Mouse (Mus musculus): ENCODE data around the gene Fgfr2. TPM values are rescaled to one million over a fixed set of nuclear protein-coding genes. Genes with fewer than 3 reads are reported as not detected.

Gene Fgfr2
- polyA plus RNA-seq, 1 experiment from 2014 or later, result 39.4 TPM

DNA sequence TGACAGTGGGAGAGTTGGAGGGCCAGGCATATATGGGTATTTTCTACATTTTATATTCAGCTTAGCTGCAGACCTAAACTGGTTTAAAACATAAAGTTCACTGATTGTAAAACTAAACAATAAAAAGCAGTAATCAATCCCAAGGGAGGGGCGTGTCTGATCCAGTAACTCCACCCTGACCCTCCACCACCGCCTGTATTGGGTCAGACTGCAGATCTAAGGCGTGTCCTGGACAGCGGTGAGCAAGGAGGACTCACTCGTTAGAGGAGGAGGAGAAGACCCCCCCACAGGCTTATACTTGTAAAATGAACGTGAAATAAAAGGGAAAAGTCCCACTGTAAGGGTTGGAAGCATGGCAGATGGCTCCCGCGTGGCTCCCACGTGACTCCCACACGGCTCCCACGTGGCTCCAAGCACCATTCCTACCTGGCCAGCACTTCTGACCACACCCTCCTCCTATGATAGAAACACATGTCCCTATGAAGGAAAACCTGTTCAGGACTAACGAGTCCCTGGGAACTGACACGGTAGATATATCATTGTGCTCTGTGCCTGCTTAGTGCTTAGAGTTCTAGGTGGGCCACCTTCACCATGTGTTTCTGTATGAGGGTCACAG, 2131.9 kb downstream of the Fgfr2 start:
- Histone ChIP-seq H3K9me3 (no peaks in the 10 kb centered on the region), H3K27me3 (no peaks in the 10 kb centered on the region), H3K36me3 (no peaks in the 10 kb centered on the region), H3K4me1 (replicated peaks) (no peaks in the 10 kb centered on the region), H3K4me2 (replicated peaks) (no peak overlapping the region), H3K9ac (replicated peaks) (no peak overlapping the region), H3K27ac (no peak overlapping the region), H3K4me3 (replicated peaks) (no peak overlapping the region)
- WGBS, result 84% methylated on average over 13 of the region's 13 CpGs
- ATAC-seq, result no peak

DNA sequence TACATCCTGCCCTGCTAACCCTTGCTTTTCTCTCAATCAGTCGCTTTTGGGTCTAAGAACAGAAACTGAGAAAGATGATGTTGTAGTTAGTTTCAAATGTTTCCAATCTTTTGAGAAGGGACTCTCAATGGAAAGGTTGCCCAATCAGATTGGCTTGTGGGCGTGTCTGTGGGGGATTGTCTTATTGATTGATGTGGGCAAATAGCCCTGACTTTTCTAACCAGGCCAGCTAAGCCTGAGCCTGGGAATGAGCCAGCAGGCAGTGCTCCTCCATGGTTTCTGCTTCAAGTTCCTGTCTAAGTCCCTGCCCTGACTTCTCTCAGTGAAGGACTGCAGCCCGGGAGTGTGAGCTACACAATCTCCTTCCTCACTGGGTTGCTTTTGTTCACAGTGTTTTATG, 2133.8 kb downstream of the Fgfr2 start:
- Histone ChIP-seq H3K9me3 (no peaks in the 10 kb centered on the region), H3K27ac (no peak overlapping the region), H3K4me3 (replicated peaks) (no peak overlapping the region), H3K27me3 (no peaks in the 10 kb centered on the region), H3K36me3 (no peaks in the 10 kb centered on the region), H3K9ac (replicated peaks) (no peak overlapping the region), H3K4me2 (replicated peaks) (no peak overlapping the region), H3K4me1 (replicated peaks) (no peaks in the 10 kb centered on the region)
- WGBS, result 46% methylated on average over 3 of the region's 3 CpGs
- no peak for ATAC-seq

DNA sequence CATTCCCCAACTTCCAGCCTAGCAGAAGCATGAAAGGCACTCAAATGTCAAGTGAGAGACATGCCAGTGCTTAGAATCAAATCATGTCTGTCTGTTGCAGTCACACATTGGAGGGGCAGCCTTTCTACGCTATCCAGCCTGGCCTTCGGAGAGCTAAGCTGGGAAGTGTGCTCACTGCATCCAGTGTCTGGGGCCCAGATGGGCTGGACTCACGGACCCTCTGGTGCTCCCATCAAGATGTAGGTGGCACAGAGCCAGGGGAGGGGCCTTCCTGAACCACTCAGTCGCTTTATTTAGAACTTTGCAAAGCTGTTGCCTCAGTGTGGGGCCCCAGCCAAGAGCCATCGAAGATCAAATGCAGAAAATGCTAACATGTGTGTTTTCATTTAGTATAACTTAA, 2135.0 kb downstream of the Fgfr2 start:
- Histone ChIP-seq H3K4me1 (replicated peaks) (no peaks in the 10 kb centered on the region), H3K4me3 (replicated peaks) (no peak overlapping the region), H3K9me3 (no peaks in the 10 kb centered on the region), H3K9ac (replicated peaks) (no peak overlapping the region), H3K27me3 (no peaks in the 10 kb centered on the region), H3K36me3 (no peaks in the 10 kb centered on the region), H3K27ac (no peak overlapping the region), H3K4me2 (replicated peaks) (no peak overlapping the region)
- ATAC-seq, result no peak
- WGBS, result 83% methylated on average over 5 of the region's 5 CpGs

DNA sequence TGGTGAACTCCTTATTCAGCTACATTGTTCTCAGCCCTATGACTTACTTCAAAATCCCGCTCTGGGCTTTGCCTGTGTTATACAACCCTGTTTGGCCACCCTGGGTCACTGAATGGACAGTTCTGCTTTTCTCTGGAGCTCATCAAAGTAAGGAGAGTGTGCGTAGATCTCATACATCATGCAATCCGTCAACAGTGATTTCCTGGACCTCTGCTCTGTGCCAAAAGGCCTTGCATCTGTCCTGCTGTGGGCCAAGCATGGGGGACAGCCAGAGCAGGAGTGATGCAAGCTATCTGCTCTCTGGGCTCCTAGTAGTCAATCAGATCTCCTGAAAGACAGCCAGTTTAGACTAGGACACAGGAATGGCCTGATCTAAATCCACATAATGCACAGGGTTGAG, 2137.4 kb downstream of the Fgfr2 start:
- Histone ChIP-seq H3K27ac (no peak overlapping the region), H3K27me3 (no peaks in the 10 kb centered on the region), H3K4me2 (replicated peaks) (no peak overlapping the region), H3K4me3 (replicated peaks) (no peak overlapping the region), H3K4me1 (replicated peaks) (no peaks in the 10 kb centered on the region; the same call in 1 of the 2 replicates), H3K36me3 (no peaks in the 10 kb centered on the region), H3K9me3 (no peaks in the 10 kb centered on the region), H3K9ac (replicated peaks) (no peak overlapping the region)
- WGBS, result 84% methylated on average over 3 of the region's 3 CpGs
- ATAC-seq, result no peak

DNA sequence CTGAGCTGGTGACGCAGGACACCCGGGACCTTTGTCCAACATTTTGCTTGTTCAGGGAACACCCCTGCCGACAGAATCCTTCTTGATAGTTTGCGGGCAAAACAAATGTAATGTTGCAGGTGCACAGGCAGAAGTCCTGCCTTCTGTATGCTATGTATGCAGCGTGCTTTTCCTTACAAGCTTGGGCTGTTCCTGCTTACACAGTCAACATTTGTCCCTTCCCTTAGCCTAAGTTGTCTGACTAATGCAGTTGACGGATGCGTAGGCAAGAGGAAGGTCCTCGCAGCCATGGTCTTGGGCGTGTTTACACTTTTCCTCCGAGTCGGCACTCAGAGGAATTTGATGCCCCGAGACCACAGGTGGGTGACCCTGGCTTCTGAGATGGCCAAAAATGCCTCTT, 2138.0 kb downstream of the Fgfr2 start:
- no peaks in the 10 kb centered on the region; the same call in 1 of the 2 replicates for H3K4me1 ChIP-seq (replicated peaks)
- no peak overlapping the region for H3K4me3 ChIP-seq (replicated peaks)
- ATAC-seq, result no peak
- 91% methylated on average over 12 of the region's 12 CpGs for whole genome bisulfite sequencing
- H3K4me2 ChIP-seq (replicated peaks), result no peak overlapping the region
- H3K9me3 ChIP-seq, result no peaks in the 10 kb centered on the region
- no peaks in the 10 kb centered on the region for H3K36me3 ChIP-seq
- H3K9ac ChIP-seq (replicated peaks), result no peak overlapping the region
- H3K27me3 ChIP-seq, result no peaks in the 10 kb centered on the region
- H3K27ac ChIP-seq, result no peak overlapping the region

DNA sequence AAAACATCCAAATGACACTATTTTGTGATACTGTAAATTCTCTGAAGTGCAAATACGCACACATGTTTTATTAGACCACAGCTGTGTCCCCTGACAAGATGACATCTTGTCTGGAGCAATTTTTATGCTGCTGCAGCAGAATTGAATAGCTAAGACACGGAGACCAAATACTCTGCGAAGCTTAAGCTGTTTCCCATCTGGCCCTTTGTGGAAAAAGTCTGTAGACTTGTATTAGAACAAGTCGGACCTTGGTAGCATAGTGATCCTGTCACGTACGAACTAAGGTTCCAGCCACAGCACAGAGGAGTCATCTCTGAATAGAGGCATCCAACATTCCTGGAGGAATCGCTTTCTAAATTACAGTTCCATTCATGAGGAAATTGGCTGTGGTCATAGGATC, 2138.9 kb downstream of the Fgfr2 start:
- Histone ChIP-seq H3K27me3 (no peaks in the 10 kb centered on the region), H3K4me1 (replicated peaks) (no peaks in the 10 kb centered on the region; the same call in 1 of the 2 replicates), H3K9me3 (no peaks in the 10 kb centered on the region), H3K36me3 (no peaks in the 10 kb centered on the region), H3K4me3 (replicated peaks) (no peak overlapping the region), H3K4me2 (replicated peaks) (no peak overlapping the region), H3K9ac (replicated peaks) (no peak overlapping the region), H3K27ac (no peak overlapping the region)
- 92% methylated on average over 7 of the region's 7 CpGs for WGBS
- ATAC-seq, result no peak

DNA sequence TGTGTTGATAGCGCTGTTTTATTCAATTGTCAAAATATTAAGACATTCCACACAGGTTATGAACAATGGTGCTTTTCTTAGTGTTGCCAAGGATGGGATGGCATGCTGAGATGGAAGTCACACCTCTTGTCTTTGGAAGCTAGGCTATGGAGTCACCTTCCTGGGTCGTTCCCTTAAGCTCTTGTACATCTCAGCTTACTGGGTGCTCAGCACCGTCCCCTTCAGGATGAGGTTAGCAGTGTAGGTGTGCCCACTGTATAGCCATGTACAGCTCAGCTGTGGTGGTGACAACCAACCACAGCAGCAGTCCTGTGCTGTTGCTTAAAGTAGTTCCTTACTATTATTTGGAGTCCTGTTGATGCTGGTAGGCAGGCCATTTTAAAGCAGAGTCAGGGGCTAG, 2140.3 kb downstream of the Fgfr2 start:
- 83% methylated on average over 3 of the region's 3 CpGs for WGBS
- ATAC-seq, result no peak
- Histone ChIP-seq H3K9me3 (no peaks in the 10 kb centered on the region), H3K9ac (replicated peaks) (no peak overlapping the region), H3K4me3 (replicated peaks) (no peak overlapping the region), H3K36me3 (no peaks in the 10 kb centered on the region), H3K27me3 (no peaks in the 10 kb centered on the region), H3K4me2 (replicated peaks) (no peak overlapping the region), H3K27ac (no peak overlapping the region), H3K4me1 (replicated peaks) (peaks cover 4% of the 10 kb centered on the region)

DNA sequence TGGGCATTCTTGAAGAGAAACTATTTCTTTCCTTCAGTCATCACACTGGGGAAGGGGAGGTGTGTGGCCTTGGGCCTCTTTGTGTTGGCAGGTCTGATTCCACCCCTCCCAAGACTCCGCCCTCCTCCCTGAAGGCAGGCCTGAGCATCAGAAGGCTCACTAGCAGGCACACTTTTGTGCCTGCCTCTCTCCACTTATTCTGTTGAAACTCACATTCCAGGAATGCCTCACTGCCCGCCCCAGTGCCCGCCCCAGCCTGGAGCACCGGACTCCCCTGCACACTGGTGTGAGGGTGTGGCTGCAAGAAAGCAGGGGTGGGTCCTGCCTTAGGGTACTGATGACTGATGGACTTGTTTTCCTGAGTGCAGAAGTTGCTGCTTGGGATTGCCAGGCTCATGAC, 2140.8 kb downstream of the Fgfr2 start:
- ATAC-seq, result no peak
- H3K9me3 ChIP-seq, result no peaks in the 10 kb centered on the region
- H3K36me3 ChIP-seq, result no peaks in the 10 kb centered on the region
- H3K4me3 ChIP-seq (replicated peaks), result no peak overlapping the region
- peaks cover 9% of the 10 kb centered on the region for H3K4me1 ChIP-seq (replicated peaks)
- no peak overlapping the region for H3K9ac ChIP-seq (replicated peaks)
- H3K27ac ChIP-seq, result no peak overlapping the region
- no peaks in the 10 kb centered on the region for H3K27me3 ChIP-seq
- 49% methylated on average over 4 of the region's 4 CpGs for WGBS
- no peak overlapping the region for H3K4me2 ChIP-seq (replicated peaks)

DNA sequence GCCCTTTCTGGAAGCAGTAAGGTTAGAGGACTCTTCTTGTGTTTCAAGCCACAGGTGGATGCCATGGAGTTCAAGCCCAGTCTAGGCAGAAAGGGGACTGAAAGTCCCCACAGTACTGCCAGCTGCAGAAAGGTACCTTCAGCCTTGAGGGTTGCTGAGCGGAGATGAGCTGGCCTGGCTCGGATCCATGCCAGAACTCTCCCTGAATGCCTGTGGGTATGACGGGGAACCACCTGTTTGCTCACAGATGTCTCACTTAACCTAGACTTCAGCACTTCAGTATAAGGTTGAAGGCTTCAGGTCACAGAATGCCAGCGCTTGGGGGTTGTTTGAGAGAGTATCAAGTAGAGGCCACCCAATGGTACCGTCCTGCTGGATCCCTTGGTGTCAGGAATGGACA, 2143.0 kb downstream of the Fgfr2 start:
- WGBS, result 93% methylated on average over 5 of the region's 5 CpGs

DNA sequence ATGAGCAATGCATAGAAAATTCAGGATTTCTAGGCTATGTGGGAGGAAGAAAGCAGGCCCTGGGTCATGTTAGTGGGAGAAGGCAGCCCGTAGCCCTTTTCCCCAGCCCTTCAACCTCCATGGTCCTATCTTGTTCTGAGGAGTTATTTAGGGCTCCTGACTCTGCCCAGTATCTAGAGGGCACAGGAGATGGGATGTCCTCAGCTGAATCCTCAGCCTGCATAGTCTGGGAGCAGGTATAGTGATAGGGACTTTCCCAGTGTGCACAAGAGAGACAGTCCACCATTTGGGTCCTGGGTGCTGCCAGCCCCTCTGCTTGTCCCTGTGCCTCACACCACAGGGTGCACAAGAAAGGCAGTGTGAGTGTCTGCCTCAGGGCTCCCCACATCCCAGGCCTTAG, 2144.6 kb downstream of the Fgfr2 start:
- no peaks in the 10 kb centered on the region for H3K9me3 ChIP-seq
- H3K4me3 ChIP-seq (replicated peaks), result no peak overlapping the region
- no peak for ATAC-seq
- H3K9ac ChIP-seq (replicated peaks), result no peak overlapping the region
- H3K27me3 ChIP-seq, result no peaks in the 10 kb centered on the region
- no peaks in the 10 kb centered on the region for H3K36me3 ChIP-seq
- peaks cover 16% of the 10 kb centered on the region for H3K4me1 ChIP-seq (replicated peaks)
- no peak overlapping the region for H3K4me2 ChIP-seq (replicated peaks)
- 84% methylated on average over 1 of the region's 1 CpGs for WGBS
- no peak overlapping the region for H3K27ac ChIP-seq

More for the DNA sequence above, 2143.0 kb downstream of the Fgfr2 start:
- no peaks in the 10 kb centered on the region for H3K27me3 ChIP-seq
- H3K4me2 ChIP-seq (replicated peaks), result no peak overlapping the region
- H3K9ac ChIP-seq (replicated peaks), result no peak overlapping the region
- H3K4me1 ChIP-seq (replicated peaks), result peaks cover 16% of the 10 kb centered on the region
- no peak overlapping the region for H3K4me3 ChIP-seq (replicated peaks)
- no peaks in the 10 kb centered on the region for H3K9me3 ChIP-seq
- ATAC-seq, result no peak
- H3K36me3 ChIP-seq, result no peaks in the 10 kb centered on the region
- no peak overlapping the region for H3K27ac ChIP-seq

DNA sequence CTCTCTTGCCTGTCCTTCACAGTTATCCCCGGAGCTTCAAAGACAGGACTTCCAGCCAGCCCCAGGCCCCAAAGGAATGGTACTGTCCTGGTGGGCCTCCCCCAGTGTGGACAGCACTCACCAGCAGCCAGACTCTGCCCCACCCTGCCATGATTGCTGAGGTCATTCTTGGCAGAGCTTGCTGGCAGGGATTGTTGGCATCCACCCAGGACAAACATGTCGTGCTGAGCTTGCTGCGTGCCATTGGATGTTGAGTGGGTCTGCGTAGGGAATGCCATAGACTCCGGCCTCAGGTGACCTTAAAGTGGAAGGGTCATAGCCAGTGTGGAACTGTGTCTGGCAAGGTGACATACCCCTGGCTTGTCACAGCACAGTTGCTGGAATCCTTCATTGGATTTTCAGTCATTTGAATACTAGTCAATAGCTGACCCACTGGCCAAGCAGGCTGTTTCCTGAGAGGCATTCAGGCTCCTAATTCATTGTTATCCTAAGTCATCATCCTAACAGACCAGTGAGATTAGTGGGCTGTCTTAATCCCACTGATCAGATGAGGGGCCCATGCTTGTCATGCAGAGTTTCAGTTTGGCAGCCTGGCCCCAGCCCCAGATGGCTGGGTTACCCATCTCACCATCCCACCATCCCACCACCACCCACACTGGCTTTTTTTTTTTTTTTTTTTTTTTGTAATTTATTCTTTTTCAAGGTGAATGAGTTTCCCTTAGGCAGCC, 2145.2 kb downstream of the Fgfr2 start:
- H3K27me3 ChIP-seq, result no peaks in the 10 kb centered on the region
- 56% methylated on average over 5 of the region's 5 CpGs for WGBS
- no peaks in the 10 kb centered on the region for H3K9me3 ChIP-seq
- H3K4me2 ChIP-seq (replicated peaks), result no peak overlapping the region
- ATAC-seq, result peak; percentile 81
- no peak overlapping the region for H3K9ac ChIP-seq (replicated peaks)
- H3K4me3 ChIP-seq (replicated peaks), result no peak overlapping the region
- peaks cover 16% of the 10 kb centered on the region for H3K4me1 ChIP-seq (replicated peaks)
- H3K36me3 ChIP-seq, result no peaks in the 10 kb centered on the region
- H3K27ac ChIP-seq, result no peak overlapping the region

DNA sequence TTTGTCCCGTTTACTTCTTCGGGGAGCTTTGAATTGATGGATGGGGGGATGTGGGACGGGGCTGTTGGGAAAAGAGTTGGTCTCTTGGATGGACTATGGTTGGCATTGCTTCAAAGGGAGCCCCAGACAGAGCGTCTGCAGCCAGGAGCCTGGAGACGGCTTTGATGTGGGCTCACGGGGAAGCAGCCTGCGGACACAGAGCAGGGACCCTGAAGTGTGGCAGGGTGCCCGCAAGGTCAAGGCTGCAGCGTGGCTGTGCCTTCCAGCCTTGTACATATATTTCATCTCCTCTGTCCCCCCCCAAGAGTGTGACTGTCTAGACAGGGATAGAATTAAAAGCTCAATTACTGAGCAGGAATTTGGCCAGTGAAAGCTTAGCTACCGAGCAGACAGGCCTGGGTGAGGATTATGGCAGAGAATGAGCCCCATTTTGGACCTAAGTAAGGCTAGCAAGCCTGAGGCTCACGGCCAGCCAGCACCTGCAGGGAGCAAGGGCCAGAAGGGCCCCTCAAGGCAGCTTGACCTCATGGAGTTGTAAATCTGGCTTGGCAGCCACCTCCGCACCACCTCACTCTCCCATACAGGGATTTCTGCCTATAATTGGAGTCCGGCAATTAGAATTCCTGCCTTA, 2146.7 kb downstream of the Fgfr2 start:
- ATAC-seq, result peak; percentile 30; the same call in 1 of the 2 replicates

More for the DNA sequence above, 2146.7 kb downstream of the Fgfr2 start:
- Histone ChIP-seq H3K9ac (replicated peaks) (no peak overlapping the region), H3K27ac (no peak overlapping the region), H3K4me1 (replicated peaks) (peaks cover 16% of the 10 kb centered on the region), H3K4me3 (replicated peaks) (no peak overlapping the region), H3K27me3 (no peaks in the 10 kb centered on the region), H3K9me3 (no peaks in the 10 kb centered on the region), H3K4me2 (replicated peaks) (no peak overlapping the region), H3K36me3 (no peaks in the 10 kb centered on the region)
- 61% methylated on average over 13 of the region's 13 CpGs for WGBS

All from midbrain, embryonic 13.5 days (tissue).